Mouse (Mus musculus) frontal cortex, adult 2 months (tissue): ENCODE measurements around the gene Nae1. TPM values are rescaled to one million over a fixed set of nuclear protein-coding genes. Genes with fewer than 3 reads are reported as not detected.

Experiments
- DNase-seq, 2 experiments: peaks; one replicate each; pipeline ENCODE4 v3.0.0; 2022; ENCODE audit warnings: low spot score in 1 of 2; ENCODE audit errors: extremely low spot score in 1 of 2
- polyA plus RNA-seq: library from polyadenylated mRNA; depleted of rRNA; stranded (reverse); fragments of >200 nt; gene quantifications from 2 replicates; pipeline ENCODE4 v1.2.3, GENCODE M21; 2012; rRNA removed

Gene Nae1
- polyA plus RNA-seq, 1 experiment = 78.0 TPM

GRCm38 (mm10) chr8:104533551-104533950 is 886 bp downstream of the Nae1 start:
- DNase-seq = no peak

GRCm38 (mm10) chr8:104529671-104530070 is 4.8 kb downstream of the Nae1 start:
- no peak for DNase-seq

GRCm38 (mm10) chr8:104517872-104518271 is 16.6 kb downstream of the Nae1 start:
- DNase-seq = no peak

GRCm38 (mm10) chr8:104510134-104510533 is 24.3 kb downstream of the Nae1 start:
- no peak for DNase-seq

GRCm38 (mm10) chr8:104509061-104510006 is 25.1 kb downstream of the Nae1 start, which contains the start of gene Terb1:
Gene Terb1 (minus strand): TSS chr8:104509910.
- DNase-seq = peak; percentile 9 to 55

GRCm38 (mm10) chr8:104479091-104479490 is 55.3 kb downstream of the Nae1 start:
- DNase-seq = no peak

- no peak for DNase-seq
These were observed 62.0 kb downstream of the Nae1 start for GRCm38 (mm10) chr8:104472465-104472864.

- no peak for DNase-seq
These were observed 67.0 kb downstream of the Nae1 start for GRCm38 (mm10) chr8:104467463-104467862.

Other genes starting within 250 kb of the Nae1 start
- gene Cmtm2a, start 241.5 kb downstream of the Nae1 start, polyA plus RNA-seq = not detected in 2 replicates
- gene Gm45711, start 224.6 kb downstream of the Nae1 start, polyA plus RNA-seq = not detected in 2 replicates
- gene Cmtm1, start 224.5 kb downstream of the Nae1 start, polyA plus RNA-seq = not detected in 2 replicates
- not detected in 2 replicates for gene Gm11020, start 213.1 kb downstream of the Nae1 start, polyA plus RNA-seq
- gene Cmtm2b, start 212.4 kb downstream of the Nae1 start, polyA plus RNA-seq = not detected in 2 replicates
- gene Cmtm3, start 195.2 kb downstream of the Nae1 start, polyA plus RNA-seq = 20.4 and 22.4 TPM in 2 replicates
- 40.0 and 43.8 TPM in 2 replicates for gene Cmtm4, start 138.8 kb downstream of the Nae1 start, polyA plus RNA-seq
- 154 and 165 TPM in 2 replicates for gene Dync1li2, start 91.6 kb downstream of the Nae1 start, polyA plus RNA-seq
- gene Terb1, start 24.7 kb downstream of the Nae1 start, polyA plus RNA-seq = 0.74 and 0.86 TPM in 2 replicates
- 41.3 and 42.8 TPM in 2 replicates for gene Car7, start 52 bp upstream of the Nae1 start, polyA plus RNA-seq
- gene Pdp2, start 56.8 kb upstream of the Nae1 start, polyA plus RNA-seq = 4.6 and 5.5 TPM in 2 replicates
- not detected in 2 replicates for gene Cdh16, start 89.8 kb upstream of the Nae1 start, polyA plus RNA-seq
- 4.0 and 4.1 TPM in 2 replicates for gene Rrad, start 96.7 kb upstream of the Nae1 start, polyA plus RNA-seq
- 50.2 and 70.7 TPM in 2 replicates for gene Ciao2b, start 107.3 kb upstream of the Nae1 start, polyA plus RNA-seq
- gene Ces2a, start 199.4 kb upstream of the Nae1 start, polyA plus RNA-seq = not detected in 2 replicates